Mouse (Mus musculus) cerebellum, postnatal 14 days (tissue): Measurements from ENCODE around the gene Rnf8.

Source experiments
- DNase-seq, 2 experiments: peaks; one replicate each; pipeline ENCODE4 v3.0.0; 2021; ENCODE audit warnings: mixed read lengths in 2 of 2

Gene Rnf8

GRCm38 (mm10) chr17:29682261-29682660, 67.7 kb downstream of the Rnf8 start:
- DNase-seq = peak in 1 of 2 experiments; percentile 26

DNA sequence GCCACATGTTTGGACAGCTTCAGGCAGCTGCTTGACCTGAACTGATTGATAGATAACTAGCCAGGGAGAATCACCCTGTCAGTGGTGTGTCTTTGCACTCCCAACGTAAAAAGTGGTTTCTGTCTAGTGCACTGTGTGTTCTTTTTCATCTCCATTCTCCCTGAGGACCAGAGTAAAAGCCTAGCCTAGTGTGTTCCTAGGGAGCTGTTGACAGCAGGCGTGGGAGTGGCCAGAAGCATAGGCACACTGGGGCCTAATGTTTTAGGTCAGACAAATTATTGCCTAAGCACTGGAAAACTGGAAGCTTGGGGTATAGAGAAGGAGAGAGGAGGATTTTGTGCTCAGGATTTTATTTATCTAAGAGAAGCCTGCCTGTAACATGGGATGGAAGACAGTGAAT, 68.5 kb downstream of the Rnf8 start:
- no peak for DNase-seq

DNA sequence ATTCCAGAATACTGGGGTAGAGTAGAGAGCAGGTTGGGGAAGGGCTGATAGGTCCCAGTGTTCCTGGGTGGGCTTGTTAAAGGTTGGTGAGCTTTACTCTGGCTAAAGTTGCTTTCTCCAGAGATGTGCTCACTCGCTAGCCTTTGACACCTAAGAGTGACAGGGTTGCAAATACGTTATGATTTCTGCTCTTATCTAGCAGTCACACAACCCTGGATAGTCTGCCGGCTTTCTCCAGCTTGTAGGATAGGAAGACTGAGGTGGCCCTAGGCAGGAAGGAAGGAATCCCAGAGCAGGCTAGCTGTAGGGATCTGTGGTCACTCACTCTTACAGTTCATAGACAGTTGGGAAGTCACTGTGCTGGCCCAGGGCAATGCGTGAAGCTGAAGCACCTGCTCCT, 69.7 kb downstream of the Rnf8 start:
- DNase-seq = no peak

DNA sequence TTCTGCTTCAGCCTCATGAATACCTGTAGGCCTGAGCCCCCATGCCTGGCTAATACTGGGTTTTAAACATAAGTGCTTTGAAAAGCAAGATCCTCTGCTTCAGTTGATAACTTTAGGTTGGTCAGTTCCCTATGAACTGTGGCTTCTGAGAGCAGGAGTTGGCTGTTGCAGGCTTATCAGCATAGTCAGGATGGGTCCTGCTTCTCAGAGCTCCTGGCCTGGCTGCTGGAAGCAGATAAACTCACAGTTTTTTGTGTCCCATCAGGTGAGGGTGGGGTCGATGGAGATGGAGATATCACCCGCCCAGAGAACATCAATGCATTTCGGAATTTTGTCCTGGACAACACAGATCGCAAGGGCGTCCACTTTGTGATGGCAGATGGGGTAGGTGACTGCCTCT, 72.2 kb downstream of the Rnf8 start:
- no peak for DNase-seq

GRCm38 (mm10) chr17:29687373-29687772, 72.8 kb downstream of the Rnf8 start:
- DNase-seq = peak in 1 of 2 experiments; percentile 30

DNA sequence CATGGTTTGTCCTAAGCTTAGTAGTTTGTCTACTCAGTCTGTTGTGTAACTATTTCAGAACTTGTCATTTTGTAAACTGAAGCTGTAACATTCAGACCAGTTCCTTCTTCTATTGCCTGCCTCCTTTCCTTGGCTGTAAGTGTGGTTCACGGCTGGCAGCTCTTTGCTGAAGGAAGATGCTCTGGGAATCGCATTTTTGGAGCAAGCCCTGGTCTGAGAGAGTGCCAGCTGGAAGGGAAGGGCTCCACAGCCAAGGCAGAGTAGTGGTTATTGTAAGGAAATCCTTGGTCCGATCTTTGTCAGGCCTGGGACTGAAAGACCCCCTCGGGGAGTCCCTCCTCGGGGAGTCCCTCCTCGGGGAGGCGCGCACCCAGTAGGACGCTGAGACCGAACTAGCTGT, 74.0 kb downstream of the Rnf8 start:
- DNase-seq = peak; percentile 84 to 89

GRCm38 (mm10) chr17:29690257-29690656, 75.7 kb downstream of the Rnf8 start:
- DNase-seq = no peak

- no peak for DNase-seq
Measured at GRCm38 (mm10) chr17:29692827-29693226, 78.2 kb downstream of the Rnf8 start.

DNA sequence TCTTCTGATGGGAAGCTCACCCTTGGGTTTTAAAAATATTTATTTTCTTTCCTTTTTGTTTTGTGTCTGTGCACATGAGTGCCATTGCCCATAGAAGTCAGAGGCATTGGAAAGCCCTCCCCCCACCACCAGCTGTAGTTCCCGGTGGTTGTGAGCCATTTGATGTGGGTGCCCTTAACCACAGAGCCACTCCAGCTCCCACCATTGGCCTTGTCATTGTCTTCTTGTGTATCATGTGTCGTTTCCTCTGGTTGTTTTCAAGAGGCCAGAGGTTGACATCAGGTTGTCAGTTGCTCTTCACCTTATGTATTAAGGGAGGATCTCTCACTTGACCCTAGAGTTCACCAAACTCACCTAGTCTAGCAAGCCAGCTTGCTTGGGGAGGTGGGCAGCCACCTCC, 79.0 kb downstream of the Rnf8 start:
- no peak for DNase-seq

- DNase-seq = no peak
Measured at GRCm38 (mm10) chr17:29694516-29694915, 79.9 kb downstream of the Rnf8 start.
